Mouse (Mus musculus): ENCODE data around the gene Col23a1. TPM values are rescaled to one million over a fixed set of nuclear protein-coding genes. Genes with fewer than 3 reads are reported as not detected.

The Col23a1 gene
- total RNA-seq, 2 experiments from 2014 or later = 0.60 to 1.2 TPM

GRCm38 (mm10) chr11:51526631-51527161, 237.0 kb downstream of the Col23a1 start:
- no peak for ATAC-seq (ENCODE audit: poor library complexity, severe bottlenecking)

GRCm38 (mm10) chr11:51533128-51533533, 243.4 kb downstream of the Col23a1 start:
- ATAC-seq (ENCODE audit: poor library complexity, severe bottlenecking) = no peak

- no peak for ATAC-seq (ENCODE audit: poor library complexity, severe bottlenecking)
Measured at GRCm38 (mm10) chr11:51534314-51534713, 244.6 kb downstream of the Col23a1 start.

- ATAC-seq (ENCODE audit: poor library complexity, severe bottlenecking) = no peak
Measured at GRCm38 (mm10) chr11:51538388-51538787, 248.7 kb downstream of the Col23a1 start.

- no peak; the same call in 1 of the 2 replicates for ATAC-seq (ENCODE audit: poor library complexity, severe bottlenecking)
Measured at GRCm38 (mm10) chr11:51538919-51539758, 249.4 kb downstream of the Col23a1 start.

- ATAC-seq (ENCODE audit: poor library complexity, severe bottlenecking) = peak; percentile 95
Measured at GRCm38 (mm10) chr11:51539759-51540282, 250.1 kb downstream of the Col23a1 start.

GRCm38 (mm10) chr11:51542424-51542823, 252.7 kb downstream of the Col23a1 start:
- ATAC-seq (ENCODE audit: poor library complexity, severe bottlenecking) = peak; percentile 63

- ATAC-seq (ENCODE audit: poor library complexity, severe bottlenecking) = no peak
Measured at GRCm38 (mm10) chr11:51543487-51544050, 253.8 kb downstream of the Col23a1 start.

GRCm38 (mm10) chr11:51544413-51544812, 254.7 kb downstream of the Col23a1 start:
- no peak for ATAC-seq (ENCODE audit: poor library complexity, severe bottlenecking)

GRCm38 (mm10) chr11:51545811-51546210, 256.1 kb downstream of the Col23a1 start:
- no peak for ATAC-seq (ENCODE audit: poor library complexity, severe bottlenecking)

- peak; percentile 45; the same call in 1 of the 2 replicates for ATAC-seq (ENCODE audit: poor library complexity, severe bottlenecking)
Measured at GRCm38 (mm10) chr11:51551253-51551652, 261.5 kb downstream of the Col23a1 start.

GRCm38 (mm10) chr11:51552091-51552490, 262.4 kb downstream of the Col23a1 start:
- ATAC-seq (ENCODE audit: poor library complexity, severe bottlenecking) = no peak

- ATAC-seq (ENCODE audit: poor library complexity, severe bottlenecking) = no peak
Measured at GRCm38 (mm10) chr11:51554590-51554989, 264.9 kb downstream of the Col23a1 start.

GRCm38 (mm10) chr11:51555066-51555465, 265.3 kb downstream of the Col23a1 start:
- ATAC-seq (ENCODE audit: poor library complexity, severe bottlenecking) = no peak

- no peak for ATAC-seq (ENCODE audit: poor library complexity, severe bottlenecking)
Measured at GRCm38 (mm10) chr11:51563276-51563675, 273.6 kb downstream of the Col23a1 start.

- ATAC-seq (ENCODE audit: poor library complexity, severe bottlenecking) = peak; percentile 99
Measured at GRCm38 (mm10) chr11:51565062-51565461, 275.3 kb downstream of the Col23a1 start.

GRCm38 (mm10) chr11:51565951-51566350, 276.2 kb downstream of the Col23a1 start:
- ATAC-seq (ENCODE audit: poor library complexity, severe bottlenecking) = no peak

GRCm38 (mm10) chr11:51568801-51569200, 279.1 kb downstream of the Col23a1 start:
- no peak for ATAC-seq (ENCODE audit: poor library complexity, severe bottlenecking)

GRCm38 (mm10) chr11:51576454-51576853, 286.7 kb downstream of the Col23a1 start:
- ATAC-seq (ENCODE audit: poor library complexity, severe bottlenecking) = no peak

- ATAC-seq (ENCODE audit: poor library complexity, severe bottlenecking) = peak; percentile 84
Measured at GRCm38 (mm10) chr11:51577587-51577986, 287.9 kb downstream of the Col23a1 start.

GRCm38 (mm10) chr11:51579024-51579423, 289.3 kb downstream of the Col23a1 start:
- no peak for ATAC-seq (ENCODE audit: poor library complexity, severe bottlenecking)

- peak; percentile 46 for ATAC-seq (ENCODE audit: poor library complexity, severe bottlenecking)
Measured at GRCm38 (mm10) chr11:51582713-51583112, 293.0 kb downstream of the Col23a1 start.
